Mouse (Mus musculus): ENCODE results near the gene Gm20604. TPM values are rescaled to one million over a fixed set of nuclear protein-coding genes. Genes with fewer than 3 reads are reported as not detected.
A peak's percentile ranks its signal among the peaks of the same experiment; 100 is the strongest.

Gm20604 gene
- polyA plus RNA-seq, 1 experiment from 2014 or later = 40.4 TPM

DNA sequence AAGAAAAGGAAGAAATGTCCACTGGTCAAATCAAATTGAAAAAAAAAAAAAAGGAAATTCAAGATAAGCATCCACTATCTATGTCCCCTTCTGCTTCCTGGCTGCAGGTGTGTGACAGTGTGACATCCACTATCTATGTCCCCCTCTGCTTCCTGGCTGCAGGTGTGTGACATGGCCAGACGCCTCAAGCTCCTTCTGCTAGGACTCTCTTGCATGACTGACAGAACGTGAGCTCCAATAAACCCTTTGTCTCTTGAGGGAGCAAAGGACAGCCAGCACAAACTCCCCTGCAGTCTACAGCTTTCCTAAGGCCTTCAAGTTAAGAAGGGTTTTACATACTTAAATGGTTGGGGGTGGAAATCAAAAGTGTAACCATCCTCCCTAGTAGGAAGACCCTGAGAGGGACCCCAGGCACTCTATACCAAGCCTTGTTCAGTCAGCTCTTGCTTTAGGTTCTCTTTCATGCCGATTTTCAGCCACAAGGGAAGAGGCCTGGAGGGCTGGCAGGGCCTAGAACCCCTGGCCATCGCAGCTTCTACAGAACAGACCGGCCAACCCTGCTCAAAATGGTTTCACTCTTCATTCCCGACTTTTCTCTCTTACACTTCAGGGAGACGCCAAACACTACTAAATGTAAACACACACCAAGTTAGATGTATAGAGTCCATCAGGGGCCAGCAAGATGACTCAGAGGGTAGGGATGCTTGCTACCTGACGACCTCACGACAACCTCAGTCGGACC is 43.6 kb downstream of the Gm20604 start:
- H3K4me2 ChIP-seq (ENCODE audit: low read length) = no peak overlapping the region
- no peak overlapping the region for H3K27ac ChIP-seq (ENCODE audit: low read depth, low read length)
- no peak overlapping the region for H3K4me3 ChIP-seq (ENCODE audit: low read depth, low read length)
- H3K9ac ChIP-seq (ENCODE audit: low read length) = no peak overlapping the region
- H3K36me3 ChIP-seq (ENCODE audit: control insufficient read depth, insufficient read depth, low read length) = no peaks in the 10 kb centered on the region
- no peaks in the 10 kb centered on the region for H3K27me3 ChIP-seq (replicated peaks; ENCODE audit: control insufficient read depth, insufficient read depth, low read length)
- H3K4me1 ChIP-seq (ENCODE audit: control insufficient read depth, insufficient read depth, low read length) = no peaks in the 10 kb centered on the region
- ATAC-seq (no peak), DNase-seq (ENCODE audit: low spot score) (no peak)
- H3K9me3 ChIP-seq (replicated peaks; ENCODE audit: control insufficient read depth, low read length) = no peaks in the 10 kb centered on the region
- 84% methylated on average over 10 of the region's 10 CpGs for WGBS

DNA sequence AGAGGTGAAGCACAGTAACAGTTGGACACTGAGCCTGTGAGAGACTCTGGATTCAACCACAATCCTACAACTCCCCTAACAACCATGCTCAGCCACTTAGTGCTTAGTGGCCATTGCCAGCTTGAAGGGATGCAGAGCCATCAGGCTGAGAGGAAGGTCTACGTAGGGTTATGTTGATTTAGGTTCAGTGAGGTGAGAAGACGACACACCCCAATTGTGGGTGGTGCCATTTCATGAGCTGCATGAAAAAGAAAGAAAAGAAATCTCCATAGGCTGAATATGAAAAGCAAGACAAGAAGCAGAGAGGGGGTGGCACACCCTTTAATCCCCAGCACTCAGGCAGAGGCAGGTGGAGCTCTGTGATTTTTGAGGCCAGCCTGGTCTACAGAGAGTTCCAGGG is 44.4 kb downstream of the Gm20604 start:
- Histone ChIP-seq H3K27ac (ENCODE audit: low read depth, low read length) (no peak overlapping the region), H3K9ac (ENCODE audit: low read length) (no peak overlapping the region), H3K27me3 (replicated peaks; ENCODE audit: control insufficient read depth, insufficient read depth, low read length) (no peaks in the 10 kb centered on the region), H3K36me3 (ENCODE audit: control insufficient read depth, insufficient read depth, low read length) (no peaks in the 10 kb centered on the region), H3K4me3 (ENCODE audit: low read depth, low read length) (no peak overlapping the region), H3K4me2 (ENCODE audit: low read length) (no peak overlapping the region), H3K4me1 (ENCODE audit: control insufficient read depth, insufficient read depth, low read length) (no peaks in the 10 kb centered on the region), H3K9me3 (replicated peaks; ENCODE audit: control insufficient read depth, low read length) (no peaks in the 10 kb centered on the region)
- ATAC-seq (no peak), DNase-seq (ENCODE audit: low spot score) (no peak)
- 65% methylated on average over 2 of the region's 2 CpGs for WGBS

DNA sequence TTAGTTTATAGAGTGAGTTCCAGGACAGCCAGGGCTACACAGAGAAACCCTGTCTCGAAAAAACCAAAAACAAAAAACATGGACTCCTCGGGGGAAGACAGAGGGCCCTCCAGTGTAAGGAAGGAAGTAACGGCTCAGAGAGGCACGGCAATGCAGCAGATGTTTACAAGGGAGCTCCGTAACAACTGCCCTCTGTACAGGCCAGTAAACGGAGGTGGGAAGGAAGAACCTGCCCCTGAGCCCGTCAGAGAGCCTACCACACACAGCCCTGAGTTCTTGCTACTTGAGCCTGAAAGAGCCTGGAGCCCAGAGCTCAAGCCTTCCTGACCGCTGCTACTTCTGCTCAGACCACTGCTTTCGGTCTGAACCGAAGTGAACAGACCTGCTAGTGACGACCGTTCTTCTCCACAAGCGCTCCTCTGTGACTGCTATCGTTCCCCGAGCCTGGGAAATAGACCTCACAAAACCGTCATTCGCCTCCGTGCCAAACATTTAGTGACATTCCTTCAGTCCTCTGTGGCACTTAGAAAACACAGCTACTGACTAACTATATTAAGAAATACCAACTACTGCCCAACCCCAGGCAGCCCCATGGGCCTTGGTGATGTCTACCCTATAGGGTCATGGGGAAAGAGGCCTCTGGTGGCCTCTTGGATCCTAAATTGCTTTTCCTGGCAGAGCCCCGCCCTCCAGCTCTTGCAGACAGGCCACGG is 45.2 kb downstream of the Gm20604 start:
- no peaks in the 10 kb centered on the region for H3K9me3 ChIP-seq (replicated peaks; ENCODE audit: control insufficient read depth, low read length)
- no peak overlapping the region for H3K4me2 ChIP-seq (ENCODE audit: low read length)
- DNase-seq (ENCODE audit: low spot score) (no peak), ATAC-seq (no peak)
- H3K27me3 ChIP-seq (replicated peaks; ENCODE audit: control insufficient read depth, insufficient read depth, low read length) = no peaks in the 10 kb centered on the region
- no peak overlapping the region for H3K9ac ChIP-seq (ENCODE audit: low read length)
- H3K4me1 ChIP-seq (ENCODE audit: control insufficient read depth, insufficient read depth, low read length) = no peaks in the 10 kb centered on the region
- WGBS = 76% methylated on average over 20 of the region's 20 CpGs
- H3K4me3 ChIP-seq (ENCODE audit: low read depth, low read length) = no peak overlapping the region
- no peaks in the 10 kb centered on the region for H3K36me3 ChIP-seq (ENCODE audit: control insufficient read depth, insufficient read depth, low read length)
- no peak overlapping the region for H3K27ac ChIP-seq (ENCODE audit: low read depth, low read length)

- DNase-seq (ENCODE audit: low spot score) = no peak
- no peaks in the 10 kb centered on the region for H3K27me3 ChIP-seq (replicated peaks; ENCODE audit: control insufficient read depth, insufficient read depth, low read length)
Measured at GRCm38 (mm10) chr12:102710851-102711375, 47.6 kb downstream of the Gm20604 start.

GRCm38 (mm10) chr12:102709896-102710295 is 48.6 kb downstream of the Gm20604 start:
- H3K27me3 ChIP-seq (replicated peaks; ENCODE audit: control insufficient read depth, insufficient read depth, low read length) = no peaks in the 10 kb centered on the region
- ATAC-seq (no peak), DNase-seq (ENCODE audit: low spot score) (no peak)
- H3K36me3 ChIP-seq (ENCODE audit: control insufficient read depth, insufficient read depth, low read length) = no peaks in the 10 kb centered on the region
- H3K4me3 ChIP-seq (ENCODE audit: low read depth, low read length) = no peak overlapping the region
- H3K27ac ChIP-seq (ENCODE audit: low read depth, low read length) = no peak overlapping the region
- no peak overlapping the region for H3K4me2 ChIP-seq (ENCODE audit: low read length)
- no peak overlapping the region for H3K9ac ChIP-seq (ENCODE audit: low read length)
- 86% methylated on average over 5 of the region's 5 CpGs for WGBS
- no peaks in the 10 kb centered on the region for H3K9me3 ChIP-seq (replicated peaks; ENCODE audit: control insufficient read depth, low read length)
- peaks cover 9% of the 10 kb centered on the region; the same call in 1 of the 2 replicates for H3K4me1 ChIP-seq (ENCODE audit: control insufficient read depth, insufficient read depth, low read length)

More at GRCm38 (mm10) chr12:102710851-102711375, 47.6 kb downstream of the Gm20604 start:
- Histone ChIP-seq H3K36me3 (ENCODE audit: control insufficient read depth, insufficient read depth, low read length) (no peaks in the 10 kb centered on the region), H3K27ac (ENCODE audit: low read depth, low read length) (no peak overlapping the region), H3K4me3 (ENCODE audit: low read depth, low read length) (no peak overlapping the region), H3K4me1 (ENCODE audit: control insufficient read depth, insufficient read depth, low read length) (0 out of 2 replicates have a peak, but pooled peaks cover 4% of the 10 kb centered on the region), H3K9me3 (replicated peaks; ENCODE audit: control insufficient read depth, low read length) (no peaks in the 10 kb centered on the region), H3K4me2 (ENCODE audit: low read length) (no peak overlapping the region), H3K9ac (ENCODE audit: low read length) (no peak overlapping the region)
- 66% methylated on average over 4 of the region's 4 CpGs for WGBS
- ATAC-seq = no peak

DNA sequence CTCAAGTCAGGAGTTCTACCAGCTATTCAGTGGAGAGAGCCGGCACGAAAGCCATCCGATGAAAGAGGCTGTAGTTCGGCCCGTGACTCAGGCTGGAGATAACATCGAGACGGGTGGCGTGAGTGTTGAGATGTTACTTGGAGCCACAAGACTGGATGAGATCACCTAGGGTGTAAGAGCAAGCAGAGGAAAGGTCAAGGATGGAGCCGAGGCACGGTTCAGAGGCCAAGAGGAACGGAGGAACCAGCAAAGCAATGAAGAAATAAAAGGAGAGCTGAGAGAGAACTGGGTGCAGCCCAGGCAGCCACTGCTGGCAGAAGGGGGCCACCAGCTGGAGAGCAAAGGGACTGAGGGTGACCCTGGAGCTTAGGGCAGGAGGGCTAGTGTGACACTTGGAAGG is 50.3 kb downstream of the Gm20604 start:
- WGBS = 78% methylated on average over 11 of the region's 11 CpGs
- peaks cover 12% of the 10 kb centered on the region; the same call in 1 of the 2 replicates for H3K4me1 ChIP-seq (ENCODE audit: control insufficient read depth, insufficient read depth, low read length)
- H3K9me3 ChIP-seq (replicated peaks; ENCODE audit: control insufficient read depth, low read length) = no peaks in the 10 kb centered on the region
- no peaks in the 10 kb centered on the region for H3K36me3 ChIP-seq (ENCODE audit: control insufficient read depth, insufficient read depth, low read length)
- no peak for DNase-seq (ENCODE audit: low spot score)
- no peak overlapping the region for H3K27ac ChIP-seq (ENCODE audit: low read depth, low read length)
- no peaks in the 10 kb centered on the region for H3K27me3 ChIP-seq (replicated peaks; ENCODE audit: control insufficient read depth, insufficient read depth, low read length)
- no peak overlapping the region for H3K9ac ChIP-seq (ENCODE audit: low read length)
- no peak overlapping the region for H3K4me3 ChIP-seq (ENCODE audit: low read depth, low read length)
- no peak for ATAC-seq
- no peak overlapping the region for H3K4me2 ChIP-seq (ENCODE audit: low read length)

DNA sequence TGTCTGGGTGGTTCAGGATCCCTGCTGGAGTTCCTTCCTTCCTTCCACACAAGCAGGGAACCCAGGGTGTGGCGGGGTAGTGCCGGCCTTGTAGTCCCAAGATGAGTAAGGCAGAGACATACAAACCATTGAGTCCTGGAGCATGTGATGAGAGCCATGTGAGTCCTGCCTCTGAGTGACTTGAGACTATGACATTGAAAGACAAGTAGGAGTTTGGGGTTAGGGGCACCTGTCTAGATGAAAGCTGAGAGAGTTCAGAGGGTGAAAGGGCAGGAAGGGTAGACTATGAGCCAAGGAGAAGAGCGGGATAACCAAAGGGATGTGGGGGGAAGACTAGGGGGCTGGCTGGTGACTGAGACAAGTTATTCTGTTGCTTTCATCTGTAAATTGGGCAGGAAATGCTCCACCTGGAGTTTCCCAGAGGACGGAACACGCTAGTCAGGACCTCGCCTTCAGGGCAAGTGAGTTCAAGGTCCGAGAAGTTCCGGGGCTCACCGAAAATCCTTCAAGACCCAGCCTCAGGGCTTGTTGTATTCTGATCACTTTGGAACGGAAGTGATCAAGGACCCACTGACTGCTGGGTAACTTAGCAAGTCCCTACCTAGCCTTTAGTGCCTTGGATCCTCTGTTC is 51.5 kb downstream of the Gm20604 start:
- Histone ChIP-seq H3K4me3 (ENCODE audit: low read depth, low read length) (no peak overlapping the region), H3K36me3 (ENCODE audit: control insufficient read depth, insufficient read depth, low read length) (no peaks in the 10 kb centered on the region), H3K27me3 (replicated peaks; ENCODE audit: control insufficient read depth, insufficient read depth, low read length) (no peaks in the 10 kb centered on the region), H3K27ac (ENCODE audit: low read depth, low read length) (no peak overlapping the region), H3K9ac (ENCODE audit: low read length) (no peak overlapping the region), H3K4me2 (ENCODE audit: low read length) (no peak overlapping the region), H3K9me3 (replicated peaks; ENCODE audit: control insufficient read depth, low read length) (no peaks in the 10 kb centered on the region), H3K4me1 (ENCODE audit: control insufficient read depth, insufficient read depth, low read length) (peaks cover 21% of the 10 kb centered on the region; the same call in 1 of the 2 replicates)
- ATAC-seq = no peak
- no peak for DNase-seq (ENCODE audit: low spot score)
- WGBS = 91% methylated on average over 10 of the region's 10 CpGs

DNA sequence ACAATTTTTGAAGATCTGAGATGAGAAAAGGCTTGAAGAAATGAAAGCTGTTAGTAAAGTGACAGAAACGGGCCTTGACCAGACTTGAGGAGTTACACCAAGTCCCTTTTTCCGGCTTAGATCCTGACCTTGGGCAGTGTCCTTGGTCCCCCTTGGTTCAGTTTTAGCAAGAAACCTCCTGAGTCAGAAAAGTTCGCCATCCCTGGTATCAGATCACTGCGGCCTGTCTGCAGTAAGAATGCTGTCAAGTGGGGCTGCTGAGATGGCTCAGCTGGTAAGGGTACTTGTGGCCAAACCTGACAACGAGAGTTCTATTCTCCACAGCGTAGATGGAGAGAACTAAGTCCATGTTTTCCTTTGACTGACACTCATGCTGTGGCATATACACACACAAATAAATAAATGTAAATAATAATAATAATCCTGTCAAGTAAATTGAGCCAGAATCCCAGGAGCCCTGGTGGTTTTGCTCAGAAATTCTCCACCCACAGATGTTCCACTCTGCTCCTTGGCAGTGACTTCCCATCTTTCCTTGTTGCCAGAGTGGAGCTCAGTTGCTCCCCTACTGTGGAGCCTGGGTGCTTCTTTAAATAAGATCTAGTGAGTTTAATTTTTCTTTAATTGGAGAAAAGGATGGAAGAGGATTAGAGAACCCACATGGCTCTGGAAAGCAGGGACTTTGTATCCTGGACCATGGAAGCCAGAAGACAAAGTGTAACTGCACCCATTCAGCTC is 52.4 kb downstream of the Gm20604 start:
- H3K9me3 ChIP-seq (replicated peaks; ENCODE audit: control insufficient read depth, low read length) = no peaks in the 10 kb centered on the region
- WGBS = 72% methylated on average over 6 of the region's 6 CpGs
- no peaks in the 10 kb centered on the region for H3K27me3 ChIP-seq (replicated peaks; ENCODE audit: control insufficient read depth, insufficient read depth, low read length)
- 0 out of 2 replicates have a peak overlapping the region, but pooled peaks have one; percentile 70 for H3K4me3 ChIP-seq (ENCODE audit: low read depth, low read length)
- H3K36me3 ChIP-seq (ENCODE audit: control insufficient read depth, insufficient read depth, low read length) = no peaks in the 10 kb centered on the region
- DNase-seq (ENCODE audit: low spot score) = no peak
- H3K4me1 ChIP-seq (ENCODE audit: control insufficient read depth, insufficient read depth, low read length) = peaks cover 23% of the 10 kb centered on the region; the same call in 1 of the 2 replicates
- peak overlapping the region; percentile 79 for H3K9ac ChIP-seq (ENCODE audit: low read length)
- 0 out of 2 replicates have a peak overlapping the region, but pooled peaks have one; percentile 80 for H3K27ac ChIP-seq (ENCODE audit: low read depth, low read length)
- ATAC-seq = no peak
- peak overlapping the region; percentile 79 for H3K4me2 ChIP-seq (ENCODE audit: low read length)
